ENCODE assay signal across 7 mouse cellular contexts in the genomic region with DNA sequence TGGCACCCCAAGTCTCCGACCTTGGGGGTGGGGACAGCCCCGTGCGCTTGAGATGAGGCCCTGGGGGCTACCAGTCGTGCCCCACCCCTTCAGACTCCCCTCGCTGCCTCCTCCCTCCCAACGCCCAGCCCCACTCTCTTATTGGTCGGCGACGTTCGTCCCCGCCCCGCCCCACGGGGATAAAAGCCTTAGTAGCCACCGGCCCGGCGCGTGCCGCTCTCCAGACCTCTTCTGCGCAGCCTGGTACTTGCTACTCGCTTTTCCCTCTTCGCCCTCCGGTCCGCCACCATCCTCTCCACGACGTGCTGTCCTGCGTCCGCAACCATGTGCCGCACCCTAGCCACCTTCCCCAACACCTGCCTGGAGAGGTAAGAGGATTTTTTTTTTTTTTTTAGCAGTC. TPM values are rescaled to one million over a fixed set of nuclear protein-coding genes. Genes with fewer than 3 reads are reported as not detected.
DNase-seq lines count a peak whose midpoint lies in the region; ATAC-seq and TF ChIP-seq lines count a peak whose summit lies in the region.

A gene (plus strand): TSS at position 205 of the 400 bp plus-strand sequence.

- no peak within 1 kb of the TSS for H3K27ac ChIP-seq in kidney, adult 2 months (ENCODE audit: insufficient read depth, low read depth, low read length)
- H3K27ac ChIP-seq in liver, adult 2 months (replicated peaks; ENCODE audit: insufficient read depth, low read depth, low read length), result peak within 1 kb of the TSS; percentile 83
- no peak within 1 kb of the TSS for H3K27ac ChIP-seq in midbrain, postnatal 0 days (ENCODE audit: low read depth, low read length)

- H3K4me1 ChIP-seq in kidney, adult 2 months (ENCODE audit: control insufficient read depth, insufficient read depth, low read length), result no peaks in the 10 kb centered on the region
- peaks cover 13% of the 10 kb centered on the region for H3K4me1 ChIP-seq in liver, adult 2 months (ENCODE audit: control insufficient read depth, insufficient read depth, low read length)
- H3K4me1 ChIP-seq in midbrain, postnatal 0 days (ENCODE audit: insufficient read depth, low read length), result peaks cover 29% of the 10 kb centered on the region; the same call in 1 of the 2 replicates

- H3K36me3 ChIP-seq in kidney, adult 2 months (ENCODE audit: control insufficient read depth, insufficient read depth, low read length), result no peaks in the 10 kb centered on the region
- peaks cover 11% of the 10 kb centered on the region; the same call in 1 of the 2 replicates for H3K36me3 ChIP-seq in liver, adult 2 months (ENCODE audit: control insufficient read depth, insufficient read depth, low read length)
- no peaks in the 10 kb centered on the region; the same call in 1 of the 2 replicates for H3K36me3 ChIP-seq in midbrain, postnatal 0 days (ENCODE audit: insufficient read depth, low read length)
- H3K36me3 ChIP-seq in splenic B cell, adult 2 months (ENCODE audit: control insufficient read depth, insufficient read depth, low read length, poor library complexity, severe bottlenecking), result no peaks in the 10 kb centered on the region

- peak within 1 kb of the TSS; percentile 27; the same call in 1 of the 2 replicates for H3K4me3 ChIP-seq in kidney, adult 2 months (ENCODE audit: insufficient read depth, low read depth, low read length)
- H3K4me3 ChIP-seq in liver, adult 2 months (ENCODE audit: insufficient read depth, low read depth, low read length), result peak within 1 kb of the TSS; percentile 81
- peak within 1 kb of the TSS; percentile 42 for H3K4me3 ChIP-seq in midbrain, postnatal 0 days (ENCODE audit: low read depth, low read length)

- H3K27me3 ChIP-seq in kidney, adult 2 months (replicated peaks; ENCODE audit: control insufficient read depth, insufficient read depth, low read length), result no peaks in the 10 kb centered on the region
- H3K27me3 ChIP-seq in liver, adult 2 months (ENCODE audit: control insufficient read depth, insufficient read depth, low read length), result no peaks in the 10 kb centered on the region
- no peaks in the 10 kb centered on the region for H3K27me3 ChIP-seq in midbrain, postnatal 0 days (ENCODE audit: insufficient read depth, low read length)
- H3K27me3 ChIP-seq in splenic B cell, adult 2 months (ENCODE audit: control insufficient read depth, insufficient read depth, low read length, poor library complexity, severe bottlenecking), result no peaks in the 10 kb centered on the region

- peak within 1 kb of the TSS; percentile 93 for H3K4me2 ChIP-seq in midbrain, postnatal 0 days (ENCODE audit: low read depth, low read length, poor library complexity, severe bottlenecking)

- ATAC-seq in midbrain, postnatal 0 days (ENCODE audit: low FRiP score), result 0 out of 2 replicates have a peak, but pooled peaks have one; percentile 55

- TF ChIP-seq POLR2A in kidney, adult 2 months (IDR thresholded peaks at IDR 0.05; ENCODE audit: low read depth, low read length), result no peak
- peak; percentile 99 for TF ChIP-seq POLR2A in liver, adult 2 months (IDR thresholded peaks at IDR 0.05; ENCODE audit: extremely low read depth, insufficient read depth, low read length)

- WGBS in kidney, adult 2 months, result 2% methylated on average over 28 of the region's 28 CpGs
- under 1% methylated on average over 28 of the region's 28 CpGs for WGBS in liver, adult 2 months
- WGBS in midbrain, postnatal 0 days, result under 1% methylated on average over 28 of the region's 28 CpGs

- no peaks in the 10 kb centered on the region for H3K79me2 ChIP-seq in liver, adult 2 months (ENCODE audit: control insufficient read depth, insufficient read depth, low read length)

- TF ChIP-seq CTCF in kidney, adult 2 months (conservative IDR thresholded peaks at IDR 0.05; ENCODE audit: insufficient read depth, insufficient read length, low read depth, low read length), result no peak
- no peak for TF ChIP-seq CTCF in liver, adult 2 months (IDR thresholded peaks at IDR 0.05; ENCODE audit: low read depth, low read length)
- TF ChIP-seq CTCF in midbrain, postnatal 0 days (IDR thresholded peaks at IDR 0.05), result no peak

- H3K9ac ChIP-seq in liver, adult 2 months (ENCODE audit: low read depth, low read length), result peak within 1 kb of the TSS; percentile 89
- H3K9ac ChIP-seq in midbrain, postnatal 0 days (replicated peaks; ENCODE audit: low read length, poor library complexity, severe bottlenecking), result peak within 1 kb of the TSS; percentile 48; the same call in 1 of the 2 replicates

- H3K9me3 ChIP-seq in midbrain, postnatal 0 days (ENCODE audit: low read length), result no peaks in the 10 kb centered on the region

- DNase-seq in adrenal gland, postnatal 36 days, result peak; percentile 91 to 93
- DNase-seq in embryo, embryonic 9.5 days (ENCODE audit: extremely low spot score), result peak; percentile 79
- DNase-seq in heart, adult 9 months (ENCODE audit: low spot score in 2 of 2), result peak; percentile 68 to 75
- peak; percentile 73 for DNase-seq in kidney, adult 2 months
- DNase-seq in liver, adult 2 months (ENCODE audit: extremely low read depth, low read depth, low spot score), result peak; percentile 65
- DNase-seq in midbrain, postnatal 0 days (ENCODE audit: low spot score), result peak; percentile 83
- peak; percentile 44 for DNase-seq in splenic B cell, adult 2 months (ENCODE audit: low read depth, low spot score)

RNA-seq across cellular contexts. Expression of the gene that starts here (rescaled TPM):
- total RNA-seq in adrenal gland, postnatal 36 days (2021), result 1 to 10 TPM; 1.3 to 2.7 TPM
- polyA plus RNA-seq in kidney, adult 2 months (2012; rRNA removed), result 0.45 and 0.61 TPM in 2 replicates
- 38.2 and 125 TPM in 2 replicates for total RNA-seq in liver, adult 2 months (2014; rRNA removed)
- polyA plus RNA-seq in liver, adult 2 months (2012; rRNA removed), result 1.6 and 3.9 TPM in 2 replicates
- total RNA-seq in midbrain, postnatal 0 days (2014; rRNA removed), result 7.2 and 7.6 TPM in 2 replicates
- 9.7 and 10.7 TPM in 2 replicates for polyA plus RNA-seq in midbrain, postnatal 0 days (2015; fragmentation: Nextera tagmentation; extraction: Ambion mirVana)

Comparison
In these comparisons a context has a peak if more than half of its experiments do, and no peak if none do; other contexts are left out.
1. Peak in DNase-seq and H3K4me3 ChIP-seq in kidney, adult 2 months; RNA of the gene not detected or under 1 TPM.
2. H3K4me3 ChIP-seq: peak in every context shown above with its lines; median percentile 81 in liver, adult 2 months; 42 in midbrain, postnatal 0 days; 27 in kidney, adult 2 months.